Mouse (Mus musculus) thymus, postnatal 25 days (tissue): ENCODE data around the gene Vmn1r204.
"Not testable (repeated sequence)": the region's sequence is repeated elsewhere in the genome, so short reads cannot be mapped to it uniquely, and the experiment has no call there.

Experiments used
- DNase-seq: peaks from one replicate; pipeline ENCODE4 v3.0.0; 2022

Vmn1r204 gene

GRCm38 (mm10) chr13:22552898-22553297 is at the start of gene Vmn1r204:
Gene Vmn1r204, plus strand, starts transcription at chr13:22553198.
- DNase-seq, result not testable (repeated sequence)

GRCm38 (mm10) chr13:22505281-22505680 is 47.7 kb upstream of the Vmn1r204 start, which contains the start of gene Vmn1r202:
Gene Vmn1r202, minus strand, starts transcription at chr13:22505381.
- no peak for DNase-seq

GRCm38 (mm10) chr13:22517814-22518213 is 35.2 kb upstream of the Vmn1r204 start, which contains the start of gene Vmn1r203:
Gene Vmn1r203, plus strand, starts transcription at chr13:22518114.
- DNase-seq, result no peak

DNA sequence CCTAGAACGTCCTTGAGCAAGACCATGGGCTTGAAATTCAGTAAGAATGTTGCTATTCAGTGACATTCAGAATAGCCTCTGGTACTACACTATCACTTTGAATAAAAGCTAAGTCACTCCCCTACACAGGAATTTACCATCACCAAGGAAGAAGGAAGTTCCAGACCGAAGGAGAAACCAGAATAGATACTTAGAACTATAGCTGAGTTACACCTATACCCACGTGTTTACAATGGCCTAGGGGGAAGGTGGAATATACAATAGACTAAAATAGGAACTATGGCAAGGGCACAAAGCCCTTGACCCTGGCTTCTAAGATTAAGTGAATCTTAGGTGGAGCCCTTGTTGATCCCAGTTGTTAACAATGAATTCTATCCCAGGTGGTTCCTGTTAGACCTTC is 21.9 kb downstream of the Vmn1r204 start:
- DNase-seq, result not testable (repeated sequence)

GRCm38 (mm10) chr13:22583336-22583735 is 30.3 kb downstream of the Vmn1r204 start:
- DNase-seq, result not testable (repeated sequence)

DNA sequence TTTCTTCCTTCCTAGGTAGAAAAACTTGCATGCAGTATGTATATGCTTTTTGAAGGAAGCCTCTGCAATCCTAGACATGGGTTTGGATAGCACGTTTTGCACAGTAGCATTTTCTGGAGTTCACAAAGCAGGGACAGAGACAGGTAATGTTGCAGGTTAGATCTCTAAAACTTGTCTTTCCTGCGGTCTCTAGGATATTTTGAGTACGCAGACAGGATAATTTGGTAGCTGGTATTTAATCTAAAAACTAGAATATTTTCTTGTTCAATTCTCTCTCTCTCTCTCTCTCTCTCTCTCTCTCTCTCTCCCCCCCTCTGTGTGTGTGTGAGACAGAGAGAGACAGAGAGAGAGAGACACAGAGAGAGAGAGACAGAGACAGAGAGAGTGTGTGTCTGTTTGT is 39.9 kb downstream of the Vmn1r204 start, which contains the start of gene Vmn1r205:
TSS of gene Vmn1r205 (minus strand) at position 101 of the 400 bp plus-strand sequence.
- no peak for DNase-seq
